Comparison of ENCODE assay signal across 9 mouse cellular contexts in genomic region chr12:44221651-44222356, GRCm38 (mm10). TPM values are rescaled to one million over a fixed set of nuclear protein-coding genes. Genes with fewer than 3 reads are reported as not detected.
A peak's percentile ranks its signal among the peaks of the same experiment; 100 is the strongest.
DNase-seq lines count a peak whose midpoint lies in the region; ATAC-seq and TF ChIP-seq lines count a peak whose summit lies in the region.
"Had no signal": no experiment of that assay in that cellular context is flagged by ENCODE, and none has a peak within 500 bp of the region (broad histone marks: within the 10 kb centered on the region; RNA-seq: fewer than 3 reads in every experiment).

No protein-coding gene starts in this region.

- peaks cover 18% of the 10 kb centered on the region for H3K27me3 ChIP-seq in limb, embryonic 13.5 days
- H3K27me3 ChIP-seq in midbrain, embryonic 14.5 days (ENCODE audit: control insufficient read depth, insufficient read depth, low read length), result no peaks in the 10 kb centered on the region

- H3K4me3 ChIP-seq in layer of hippocampus, adult 2 months, result peak overlapping the region; percentile 79
- H3K4me3 ChIP-seq in embryonic fibroblast, embryonic 13.5 days (ENCODE audit: insufficient read depth, low read length), result peak overlapping the region; percentile 33
- H3K4me3 ChIP-seq in limb, embryonic 13.5 days, result peak overlapping the region; percentile 62
- H3K4me3 ChIP-seq in midbrain, embryonic 14.5 days (replicated peaks; ENCODE audit: low read depth, low read length), result peak overlapping the region; percentile 58

- H3K4me1 ChIP-seq in embryonic fibroblast, embryonic 13.5 days (ENCODE audit: control insufficient read depth, insufficient read depth, low read length), result no peaks in the 10 kb centered on the region
- H3K4me1 ChIP-seq in limb, embryonic 13.5 days, result no peaks in the 10 kb centered on the region
- 0 out of 2 replicates have a peak, but pooled peaks cover 4% of the 10 kb centered on the region for H3K4me1 ChIP-seq in midbrain, embryonic 14.5 days (ENCODE audit: control insufficient read depth, insufficient read depth, low read length)

- no peaks in the 10 kb centered on the region for H3K9me3 ChIP-seq in limb, embryonic 13.5 days
- no peaks in the 10 kb centered on the region for H3K9me3 ChIP-seq in midbrain, embryonic 14.5 days (ENCODE audit: control insufficient read depth, low read length)

- H3K36me3 ChIP-seq in limb, embryonic 13.5 days, result no peaks in the 10 kb centered on the region
- H3K36me3 ChIP-seq in midbrain, embryonic 14.5 days (ENCODE audit: control insufficient read depth, insufficient read depth, low read length), result no peaks in the 10 kb centered on the region
- H3K36me3 ChIP-seq: G1E had no signal

- peak overlapping the region; percentile 78 for H3K27ac ChIP-seq in layer of hippocampus, adult 2 months
- H3K27ac ChIP-seq in embryonic fibroblast, embryonic 13.5 days (ENCODE audit: insufficient read depth, low read length), result no peak overlapping the region
- H3K27ac ChIP-seq in limb, embryonic 13.5 days, result no peak overlapping the region
- H3K27ac ChIP-seq in midbrain, embryonic 14.5 days (replicated peaks; ENCODE audit: low read depth, low read length), result no peak overlapping the region

- no peak for DNase-seq in layer of hippocampus, adult 2 months (ENCODE audit: low spot score in 2 of 2)
- no peak for DNase-seq in layer of hippocampus, adult 9-11 months
- DNase-seq in brain, adult 2 months (ENCODE audit: low read depth, low spot score), result peak; percentile 33
- peak; percentile 41 to 64 for DNase-seq in heart, postnatal 36 days
- DNase-seq in midbrain, embryonic 14.5 days, result peak; percentile 43
- peak; percentile 10 to 15 for DNase-seq in urinary bladder, postnatal 36 days (ENCODE audit: low spot score in 2 of 2)

- H3K9ac ChIP-seq in limb, embryonic 13.5 days, result peak overlapping the region; percentile 75
- peak overlapping the region; percentile 70 for H3K9ac ChIP-seq in midbrain, embryonic 14.5 days (replicated peaks; ENCODE audit: low read length)

- no peak for TF ChIP-seq POLR2A in embryonic fibroblast, embryonic 13.5 days (IDR thresholded peaks at IDR 0.05; ENCODE audit: low read depth, low read length)

- WGBS in limb, embryonic 13.5 days, result 2% methylated on average over 89 of the region's 89 CpGs
- 1% methylated on average over 89 of the region's 89 CpGs for WGBS in midbrain, embryonic 14.5 days

- intact Hi-C loops in heart, postnatal 36 days (cut with DNase I), result no loop called here

- no peak for TF ChIP-seq CTCF in layer of hippocampus, adult 2 months (conservative IDR thresholded peaks at IDR 0.05)
- no peak for TF ChIP-seq CTCF in embryonic fibroblast, embryonic 13.5 days (IDR thresholded peaks at IDR 0.05; ENCODE audit: borderline replicate concordance, insufficient read depth, low read length)

- no peak for ATAC-seq in limb, embryonic 13.5 days (ENCODE audit: low FRiP score, low read depth)
- no peak for ATAC-seq in midbrain, embryonic 14.5 days (ENCODE audit: low FRiP score, low TSS enrichment)

- peak overlapping the region; percentile 87 for H3K4me2 ChIP-seq in limb, embryonic 13.5 days (replicated peaks)
- H3K4me2 ChIP-seq in midbrain, embryonic 14.5 days (ENCODE audit: low read length), result peak overlapping the region; percentile 83

RNA-seq across cellular contexts. Expression of gene Pnpla8, which starts 0.6 kb away (rescaled TPM):
- total RNA-seq in layer of hippocampus, adult 2 months (2021), result 100 to 1,000 TPM; 110 to 116 TPM
- 50.0 and 51.4 TPM in 2 replicates for polyA plus RNA-seq in embryonic fibroblast, embryonic 13.5 days (2011; ENCODE audit: insufficient read length, low read depth, missing spikeins)
- total RNA-seq in heart, postnatal 36 days (2021), result 100 to 1,000 TPM; 146 to 161 TPM
- 61.8 and 68.3 TPM in 2 replicates for polyA plus RNA-seq in limb, embryonic 13.5 days (2015; fragmentation: Nextera tagmentation; extraction: Ambion mirVana)
- 146 and 168 TPM in 2 replicates for polyA plus RNA-seq in midbrain, embryonic 14.5 days (2014; fragmentation: Nextera tagmentation; extraction: Ambion mirVana)

RNA-seq across cellular contexts. Expression of gene Dnajb9, which starts 11.7 kb away (rescaled TPM):
- total RNA-seq in layer of hippocampus, adult 2 months (2021), result 10 to 100 TPM; 38.2 to 40.3 TPM
- 23.3 and 28.3 TPM in 2 replicates for polyA plus RNA-seq in embryonic fibroblast, embryonic 13.5 days (2011; ENCODE audit: insufficient read length, low read depth, missing spikeins)
- total RNA-seq in heart, postnatal 36 days (2021), result 10 to 100 TPM; 42.5 to 45.6 TPM
- polyA plus RNA-seq in limb, embryonic 13.5 days (2015; fragmentation: Nextera tagmentation; extraction: Ambion mirVana), result 23.7 and 26.5 TPM in 2 replicates
- polyA plus RNA-seq in midbrain, embryonic 14.5 days (2014; fragmentation: Nextera tagmentation; extraction: Ambion mirVana), result 35.0 and 41.3 TPM in 2 replicates

Comparison
In these comparisons a context has a peak if more than half of its experiments do, and no peak if none do; other contexts are left out.
1. DNase-seq: peak in brain, adult 2 months (single experiment), heart, postnatal 36 days (2 of 2), midbrain, embryonic 14.5 days (single experiment) and urinary bladder, postnatal 36 days (2 of 2); none in layer of hippocampus, adult 2 months (0 of 2) and layer of hippocampus, adult 9-11 months (single experiment).
2. Peak in every context shown above with its lines, with median percentiles within 50 percentile points of each other: H3K4me3 ChIP-seq.